Mouse (Mus musculus) limb, embryonic 14.5 days (tissue): ENCODE measurements around the gene Cep350. TPM values are rescaled to one million over a fixed set of nuclear protein-coding genes. Genes with fewer than 3 reads are reported as not detected.

Experiments used
- ATAC-seq: fragments of 200-750 bp; cut with Nextera tagmentation; 2 replicates; pipeline ENCODE4 v1.8.0; 2017; ENCODE audit warnings: low read depth, moderate number of reproducible peaks, moderate TSS enrichment; ENCODE audit not compliant: low FRiP score
- DNase-seq: peaks from one replicate; pipeline ENCODE4 v3.0.0-alpha.2; 2015; ENCODE audit warnings: low spot score
- H3K27ac ChIP-seq: fragments of 300-500 bp; sonication (generic); replicated peaks from 2 replicates; pipeline ENCODE4 v1.5.1; 2014; ENCODE audit warnings: low read depth, mild to moderate bottlenecking, low read length, moderate library complexity, mixed read lengths
- H3K27me3 ChIP-seq: fragments of 300-500 bp; sonication (generic); 2 replicates; pipeline ENCODE4 v1.6.1; 2014; ENCODE audit warnings: low read length, mixed read lengths; ENCODE audit not compliant: control insufficient read depth, insufficient read depth
- H3K36me3 ChIP-seq: fragments of 300-500 bp; sonication (generic); 2 replicates; pipeline ENCODE4 v1.6.1; 2014; ENCODE audit warnings: mild to moderate bottlenecking, low read length, moderate library complexity, mixed read lengths; ENCODE audit not compliant: control insufficient read depth, insufficient read depth
- H3K4me1 ChIP-seq: fragments of 300-500 bp; sonication (generic); 2 replicates; pipeline ENCODE4 v1.6.1; 2014; ENCODE audit warnings: antibody characterized with exemption, low read length, mixed read lengths; ENCODE audit not compliant: control insufficient read depth, insufficient read depth
- H3K4me2 ChIP-seq: fragments of 300-500 bp; sonication (generic); replicated peaks from 2 replicates; pipeline ENCODE4 v1.6.1; 2014; ENCODE audit warnings: low read depth, mild to moderate bottlenecking, low read length, moderate library complexity; ENCODE audit not compliant: severe bottlenecking
- H3K4me3 ChIP-seq: fragments of 300-500 bp; sonication (generic); replicated peaks from 2 replicates; pipeline ENCODE4 v1.5.1; 2014; ENCODE audit warnings: low read length
- H3K9ac ChIP-seq: fragments of 300-500 bp; sonication (generic); 2 replicates; pipeline ENCODE4 v1.6.1; 2014; ENCODE audit warnings: mild to moderate bottlenecking, low read depth, low read length, moderate library complexity; ENCODE audit not compliant: severe bottlenecking
- H3K9me3 ChIP-seq: fragments of 300-500 bp; sonication (generic); 2 replicates; pipeline ENCODE4 v1.6.1; 2016; ENCODE audit warnings: low read length; ENCODE audit not compliant: control insufficient read depth
- POLR2A ChIP-seq: fragments of 200-500 bp; IDR thresholded peaks from 2 replicates; pipeline ENCODE4 v1.8.0; 2012; ENCODE audit warnings: inconsistent platforms, mild to moderate bottlenecking, moderate library complexity, borderline replicate concordance; ENCODE audit not compliant: insufficient read depth, insufficient read length; ENCODE audit errors: extremely low read depth
- WGBS: fragments of 180-500 bp; shearing (Covaris S2); extraction: QIAGEN DNeasy Blood & Tissue Kit; methylation state at CpG from one replicate; pipeline ENCODE4 v1.1.7; 2014; 5-methylcytosine and 5-hydroxymethylcytosine counted together
- polyA plus RNA-seq, 2 experiments: library from polyadenylated mRNA; depleted of rRNA in 1 of 2; stranded (reverse) in 1 of 2; unstranded in 1 of 2; fragments of >200 nt; fragmentation: Nextera tagmentation in 1 of 2; extraction: Ambion mirVana in 1 of 2; gene quantifications; 2 replicates each; pipeline versions ENCODE4 v1.2.1 to v1.2.3; 2012 to 2014

Cep350 gene
- polyA plus RNA-seq, 2 experiments = 10.9 to 13.4 TPM

GRCm38 (mm10) chr1:156003201-156003935 is 30.3 kb upstream of the Cep350 start:
- ATAC-seq (no peak; the same call in 1 of the 2 replicates), DNase-seq (no peak)
- WGBS = 91% methylated on average over 7 of the region's 7 CpGs
- TF ChIP-seq POLR2A = no peak
- Histone ChIP-seq H3K9ac (no peak overlapping the region), H3K4me2 (no peak overlapping the region), H3K27ac (no peak overlapping the region), H3K4me3 (no peak overlapping the region), H3K27me3 (no peaks in the 10 kb centered on the region), H3K9me3 (no peaks in the 10 kb centered on the region), H3K4me1 (no peaks in the 10 kb centered on the region), H3K36me3 (peaks cover 38% of the 10 kb centered on the region)

- Histone ChIP-seq H3K4me3 (no peak overlapping the region), H3K4me2 (no peak overlapping the region), H3K9ac (no peak overlapping the region), H3K27me3 (no peaks in the 10 kb centered on the region), H3K9me3 (no peaks in the 10 kb centered on the region), H3K27ac (no peak overlapping the region), H3K4me1 (no peaks in the 10 kb centered on the region), H3K36me3 (peaks cover 30% of the 10 kb centered on the region)
- no peak for ATAC-seq
- 87% methylated on average over 8 of the region's 8 CpGs for WGBS
- TF ChIP-seq POLR2A = no peak
- no peak for DNase-seq
These were observed 29.3 kb upstream of the Cep350 start for GRCm38 (mm10) chr1:156002366-156002765.

GRCm38 (mm10) chr1:155995612-155996011 is 22.6 kb upstream of the Cep350 start:
- 66% methylated on average over 2 of the region's 2 CpGs for WGBS
- Histone ChIP-seq H3K4me2 (no peak overlapping the region), H3K4me3 (no peak overlapping the region), H3K9ac (no peak overlapping the region), H3K4me1 (no peaks in the 10 kb centered on the region), H3K9me3 (no peaks in the 10 kb centered on the region), H3K27ac (no peak overlapping the region), H3K27me3 (no peaks in the 10 kb centered on the region), H3K36me3 (no peaks in the 10 kb centered on the region)
- no peak for DNase-seq
- TF ChIP-seq POLR2A = no peak
- no peak for ATAC-seq

GRCm38 (mm10) chr1:155994524-155994923 is 21.5 kb upstream of the Cep350 start:
- H3K36me3 ChIP-seq = no peaks in the 10 kb centered on the region
- H3K9me3 ChIP-seq = no peaks in the 10 kb centered on the region
- no peaks in the 10 kb centered on the region for H3K27me3 ChIP-seq
- 70% methylated on average over 2 of the region's 2 CpGs for WGBS
- H3K4me2 ChIP-seq = no peak overlapping the region
- H3K4me3 ChIP-seq = no peak overlapping the region
- H3K27ac ChIP-seq = no peak overlapping the region
- no peaks in the 10 kb centered on the region for H3K4me1 ChIP-seq
- DNase-seq (no peak), ATAC-seq (no peak)
- H3K9ac ChIP-seq = no peak overlapping the region
- TF ChIP-seq POLR2A = no peak

- WGBS = 49% methylated on average over 11 of the region's 11 CpGs
- Histone ChIP-seq H3K9ac (no peak overlapping the region), H3K9me3 (no peaks in the 10 kb centered on the region), H3K4me3 (no peak overlapping the region), H3K27ac (no peak overlapping the region), H3K4me2 (no peak overlapping the region), H3K36me3 (no peaks in the 10 kb centered on the region), H3K27me3 (no peaks in the 10 kb centered on the region), H3K4me1 (no peaks in the 10 kb centered on the region)
- no peak for TF ChIP-seq POLR2A
- peak; percentile 34 for DNase-seq
- ATAC-seq = peak; percentile 75
These were observed 17.3 kb upstream of the Cep350 start for GRCm38 (mm10) chr1:155990391-155990790.

GRCm38 (mm10) chr1:155989387-155989786 is 16.3 kb upstream of the Cep350 start:
- ATAC-seq (no peak; the same call in 1 of the 2 replicates), DNase-seq (no peak)
- Histone ChIP-seq H3K9ac (no peak overlapping the region), H3K27ac (no peak overlapping the region), H3K4me3 (no peak overlapping the region), H3K36me3 (no peaks in the 10 kb centered on the region), H3K27me3 (no peaks in the 10 kb centered on the region), H3K4me1 (no peaks in the 10 kb centered on the region), H3K4me2 (no peak overlapping the region), H3K9me3 (no peaks in the 10 kb centered on the region)
- 31% methylated on average over 2 of the region's 2 CpGs for WGBS
- TF ChIP-seq POLR2A = no peak
